ENCODE assay signal across 8 mouse cellular contexts in the genomic region with DNA sequence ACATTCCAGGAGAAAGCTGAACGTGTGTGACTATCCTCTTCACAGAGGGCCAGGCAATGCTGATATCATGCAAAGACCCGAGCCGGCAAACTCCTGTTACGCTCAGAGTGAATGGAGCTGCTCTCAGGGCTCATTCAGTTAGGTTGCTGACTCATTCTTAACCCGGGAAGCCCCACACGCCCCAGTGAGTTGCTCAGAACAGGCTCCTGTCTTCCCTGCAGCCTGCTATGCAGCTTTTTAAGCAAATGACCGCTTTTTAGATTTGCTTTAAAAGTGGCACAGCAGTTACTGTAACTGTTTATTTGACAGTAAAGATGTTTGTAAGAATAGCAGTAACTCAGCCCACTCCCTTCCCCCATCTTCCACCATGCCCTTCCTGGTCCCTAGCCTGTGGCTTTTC.
DNase-seq lines count a peak whose midpoint lies in the region; ATAC-seq and TF ChIP-seq lines count a peak whose summit lies in the region.

No protein-coding gene starts in this region.

- no peaks in the 10 kb centered on the region for H3K27me3 ChIP-seq in lung, postnatal 0 days (replicated peaks; ENCODE audit: insufficient read depth, low read length)
- no peaks in the 10 kb centered on the region for H3K27me3 ChIP-seq in heart, embryonic 14.5 days (ENCODE audit: control insufficient read depth, insufficient read depth, low read length)
- H3K27me3 ChIP-seq in liver, postnatal 0 days (ENCODE audit: insufficient read depth, low read length), result no peaks in the 10 kb centered on the region

- no peak for TF ChIP-seq CTCF in lung, postnatal 0 days (IDR thresholded peaks at IDR 0.05)
- no peak for TF ChIP-seq CTCF in liver, postnatal 0 days (IDR thresholded peaks at IDR 0.05; ENCODE audit: low read depth)

- H3K4me3 ChIP-seq in lung, postnatal 0 days (ENCODE audit: low read depth, low read length), result peak overlapping the region; percentile 22
- peak overlapping the region; percentile 28 to 33 for H3K4me3 ChIP-seq in heart, embryonic 14.5 days (ENCODE audit: control insufficient read depth in 1 of 2, insufficient read depth in 1 of 2, low read depth in 1 of 2, low read length in 2 of 2)
- peak overlapping the region; percentile 49 for H3K4me3 ChIP-seq in liver, postnatal 0 days (ENCODE audit: low read depth, low read length)

- peak overlapping the region; percentile 43 for H3K4me2 ChIP-seq in lung, postnatal 0 days (replicated peaks; ENCODE audit: low read depth, low read length)
- H3K4me2 ChIP-seq in heart, embryonic 14.5 days (ENCODE audit: low read length), result peak overlapping the region; percentile 57
- H3K4me2 ChIP-seq in liver, postnatal 0 days (ENCODE audit: low read depth, low read length), result peak overlapping the region; percentile 59

- no peaks in the 10 kb centered on the region for H3K36me3 ChIP-seq in lung, postnatal 0 days (ENCODE audit: insufficient read depth, low read length)
- H3K36me3 ChIP-seq in heart, embryonic 14.5 days (ENCODE audit: control insufficient read depth, insufficient read depth, low read length), result no peaks in the 10 kb centered on the region
- no peaks in the 10 kb centered on the region for H3K36me3 ChIP-seq in liver, postnatal 0 days (replicated peaks; ENCODE audit: insufficient read depth, low read length)

- peak overlapping the region; percentile 69; the same call in 1 of the 2 replicates for H3K27ac ChIP-seq in lung, postnatal 0 days (ENCODE audit: low read length)
- peak overlapping the region; percentile 20 to 71 for H3K27ac ChIP-seq in heart, embryonic 14.5 days (replicated peaks in 1 of 2; ENCODE audit: control insufficient read depth in 1 of 2, insufficient read depth in 1 of 2, low read depth in 2 of 2, low read length in 2 of 2)
- peak overlapping the region; percentile 80 for H3K27ac ChIP-seq in liver, postnatal 0 days (ENCODE audit: low read depth)

- no peak overlapping the region for H3K9ac ChIP-seq in lung, postnatal 0 days (replicated peaks; ENCODE audit: low read depth)
- H3K9ac ChIP-seq in heart, embryonic 14.5 days (ENCODE audit: low read length), result peak overlapping the region; percentile 60
- H3K9ac ChIP-seq in liver, postnatal 0 days (replicated peaks), result peak overlapping the region; percentile 67

- peaks cover 22% of the 10 kb centered on the region; the same call in 1 of the 2 replicates for H3K4me1 ChIP-seq in lung, postnatal 0 days (ENCODE audit: insufficient read depth, low read depth, low read length)
- peaks cover 21 to 23% of the 10 kb centered on the region in 2 experiments for H3K4me1 ChIP-seq in heart, embryonic 14.5 days (ENCODE audit: control insufficient read depth in 2 of 2, insufficient read depth in 2 of 2, low read length in 2 of 2)
- peaks cover 12% of the 10 kb centered on the region for H3K4me1 ChIP-seq in liver, postnatal 0 days (ENCODE audit: insufficient read depth)

- WGBS in lung, postnatal 0 days, result 25% methylated on average over 7 of the region's 7 CpGs
- WGBS in heart, embryonic 14.5 days, result 8% methylated on average over 7 of the region's 7 CpGs
- WGBS in liver, postnatal 0 days (ENCODE audit: insufficient replicate concordance), result 13% methylated on average over 7 of the region's 7 CpGs

- TF ChIP-seq EP300 in lung, postnatal 0 days (IDR thresholded peaks at IDR 0.05), result 0 out of 2 replicates have a peak, but pooled peaks have one; percentile 14
- no peak for TF ChIP-seq EP300 in liver, postnatal 0 days (IDR thresholded peaks at IDR 0.05; ENCODE audit: low read depth)

- peak; percentile 35 for ATAC-seq in lung, postnatal 0 days
- ATAC-seq in heart, embryonic 14.5 days (ENCODE audit: insufficient number of reproducible peaks, insufficient read depth, low FRiP score, low read depth), result no peak
- ATAC-seq in liver, postnatal 0 days, result peak; percentile 50; the same call in 1 of the 2 replicates

- peak; percentile 67 for DNase-seq in lung, postnatal 0 days (ENCODE audit: low spot score)
- no peak for DNase-seq in lung, postnatal 25 days (ENCODE audit: low spot score)
- DNase-seq in ZHBTc4 (ENCODE audit: low read depth, low spot score), result peak; percentile 57
- no peak for DNase-seq in liver, postnatal 0 days
- no peak for DNase-seq in frontal cortex, postnatal 14 days (ENCODE audit: low spot score in 2 of 2)
- no peak for DNase-seq in cerebellum, adult 8-10 months
- DNase-seq in left cerebral cortex, adult 11 months (ENCODE audit: low spot score), result no peak

- no peaks in the 10 kb centered on the region for H3K9me3 ChIP-seq in lung, postnatal 0 days (ENCODE audit: low read length)
- H3K9me3 ChIP-seq in heart, embryonic 14.5 days (ENCODE audit: control insufficient read depth, low read length), result no peaks in the 10 kb centered on the region
- H3K9me3 ChIP-seq in liver, postnatal 0 days (ENCODE audit: low read length), result no peaks in the 10 kb centered on the region

Comparison
In these comparisons a context has a peak if more than half of its experiments do, and no peak if none do; other contexts are left out.
1. DNase-seq: peak in lung, postnatal 0 days (single experiment) and ZHBTc4 (single experiment); none in lung, postnatal 25 days (single experiment), liver, postnatal 0 days (single experiment), frontal cortex, postnatal 14 days (0 of 2), cerebellum, adult 8-10 months (single experiment) and left cerebral cortex, adult 11 months (single experiment).
2. Peak in every context shown above with its lines, with median percentiles within 50 percentile points of each other: H3K27ac ChIP-seq, H3K4me2 ChIP-seq and H3K4me3 ChIP-seq.